Mouse (Mus musculus) stomach, postnatal 0 days (tissue): ENCODE data around the gene Slc1a3.

ENCODE experiments used
- CTCF ChIP-seq: IDR thresholded peaks from 2 replicates; pipeline ENCODE4 v1.5.1; 2016; ENCODE audit warnings: antibody characterized with exemption, low read depth, mild to moderate bottlenecking, moderate library complexity
- EP300 ChIP-seq: optimal IDR thresholded peaks from 2 replicates; pipeline ENCODE3; 2016; ENCODE audit warnings: antibody characterized with exemption

DNA sequence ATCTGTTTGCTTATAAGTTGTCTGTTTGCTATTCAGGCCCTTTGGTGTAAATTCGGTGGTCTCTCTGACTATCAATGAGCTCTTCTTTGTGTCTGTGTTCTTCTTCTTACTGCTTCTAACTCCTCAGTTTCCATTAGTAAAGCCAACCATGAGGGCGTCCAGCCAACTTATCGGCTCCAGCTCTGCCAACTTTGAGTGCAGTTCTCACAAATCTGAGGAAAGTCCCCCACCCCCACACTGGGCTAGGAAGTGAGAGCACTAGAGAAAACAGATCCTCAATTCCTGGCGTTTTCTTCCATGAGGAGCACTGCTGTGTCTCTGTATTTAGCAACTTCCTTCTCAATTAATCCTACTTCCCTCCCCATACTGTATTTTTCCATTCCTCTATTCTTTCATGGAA, 4.4 kb downstream of the Slc1a3 start:
- no peak for TF ChIP-seq CTCF
- TF ChIP-seq EP300, result no peak
